In the genomic region with DNA sequence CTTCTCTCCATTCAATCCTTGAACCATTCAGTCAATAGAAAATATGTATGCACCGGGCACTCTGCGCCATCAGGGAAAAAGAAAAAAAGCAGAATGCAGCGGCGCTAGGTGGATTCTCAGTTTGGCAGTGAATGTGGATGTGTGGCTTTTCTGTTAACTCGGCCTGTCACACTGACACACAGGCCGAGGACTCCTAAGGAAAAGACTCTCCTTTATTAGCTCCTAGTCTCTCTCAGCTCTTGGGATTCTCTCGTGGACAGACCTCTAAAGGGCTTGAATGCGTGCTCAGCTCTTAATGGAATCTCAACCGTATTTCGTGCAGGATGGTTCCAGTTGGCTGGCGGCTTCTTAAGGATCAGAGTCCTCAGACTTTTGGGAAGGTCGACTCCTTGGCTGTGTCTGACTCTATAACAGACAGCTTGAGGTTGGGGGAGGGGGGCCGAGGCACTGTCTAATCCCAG, we compare ENCODE assay signal across 8 mouse cellular contexts. TPM values are rescaled to one million over a fixed set of nuclear protein-coding genes. Genes with fewer than 3 reads are reported as not detected.
DNase-seq lines count a peak whose midpoint lies in the region; ATAC-seq and TF ChIP-seq lines count a peak whose summit lies in the region.

No protein-coding gene starts in this region.

- intact Hi-C loops in left cerebral cortex, adult 2 months (cut with DNase I), result loop anchor here (1.0 to 2.0 kb wide), 3 partner anchors 49 to 340 kb away; a partner anchor contains a TSS

- peak overlapping the region; percentile 99 for H3K27ac ChIP-seq in left cerebral cortex, adult 2 months
- H3K27ac ChIP-seq in hindbrain, embryonic 14.5 days, result peak overlapping the region; percentile 95
- peak overlapping the region; percentile 97 for H3K27ac ChIP-seq in limb, embryonic 15.5 days
- peak overlapping the region; percentile 82 for H3K27ac ChIP-seq in stomach, embryonic 16.5 days (ENCODE audit: low read length)

- no peaks in the 10 kb centered on the region for H3K9me3 ChIP-seq in hindbrain, embryonic 14.5 days (ENCODE audit: control insufficient read depth, low read length)
- H3K9me3 ChIP-seq in limb, embryonic 15.5 days, result no peaks in the 10 kb centered on the region
- no peaks in the 10 kb centered on the region for H3K9me3 ChIP-seq in stomach, embryonic 16.5 days (replicated peaks; ENCODE audit: control insufficient read depth, low read length)

- H3K4me3 ChIP-seq in left cerebral cortex, adult 2 months, result peak overlapping the region; percentile 61
- H3K4me3 ChIP-seq in hindbrain, embryonic 14.5 days (replicated peaks; ENCODE audit: low read length), result peak overlapping the region; percentile 78
- H3K4me3 ChIP-seq in limb, embryonic 15.5 days, result peak overlapping the region; percentile 85
- peak overlapping the region; percentile 81 for H3K4me3 ChIP-seq in stomach, embryonic 16.5 days (replicated peaks; ENCODE audit: low read length)

- peak overlapping the region; percentile 91 for H3K4me2 ChIP-seq in hindbrain, embryonic 14.5 days (replicated peaks)
- peak overlapping the region; percentile 71 for H3K4me2 ChIP-seq in limb, embryonic 15.5 days
- peak overlapping the region; percentile 64 for H3K4me2 ChIP-seq in stomach, embryonic 16.5 days (ENCODE audit: low read depth, low read length)

- peak overlapping the region; percentile 96 for H3K9ac ChIP-seq in hindbrain, embryonic 14.5 days
- peak overlapping the region; percentile 98 for H3K9ac ChIP-seq in limb, embryonic 15.5 days
- H3K9ac ChIP-seq in stomach, embryonic 16.5 days (ENCODE audit: low read length), result peak overlapping the region; percentile 93

- no peak for TF ChIP-seq CTCF in left cerebral cortex, adult 2 months (IDR thresholded peaks at IDR 0.05)

- no peak for ATAC-seq in hindbrain, embryonic 14.5 days (ENCODE audit: low FRiP score)
- ATAC-seq in limb, embryonic 15.5 days (ENCODE audit: insufficient number of reproducible peaks, low FRiP score, low TSS enrichment, low read depth), result no peak
- ATAC-seq in stomach, embryonic 16.5 days (ENCODE audit: insufficient read depth, low FRiP score), result no peak

- H3K4me1 ChIP-seq in hindbrain, embryonic 14.5 days (replicated peaks; ENCODE audit: control insufficient read depth, insufficient read depth, low read length), result peaks cover 33% of the 10 kb centered on the region
- peaks cover 34% of the 10 kb centered on the region for H3K4me1 ChIP-seq in limb, embryonic 15.5 days
- peaks cover 19% of the 10 kb centered on the region for H3K4me1 ChIP-seq in stomach, embryonic 16.5 days (ENCODE audit: control insufficient read depth, insufficient read depth, low read length)

- peak in 1 of 2 experiments; percentile 26 for DNase-seq in left cerebral cortex, adult 2 months (ENCODE audit: extremely low spot score in 1 of 2, low spot score in 2 of 2)
- no peak for DNase-seq in left cerebral cortex, adult 8-10 months (ENCODE audit: low spot score in 2 of 2)
- DNase-seq in R1 (ENCODE audit: low read depth, low spot score), result peak; percentile 21
- peak; percentile 34 for DNase-seq in embryo, embryonic 11 days
- DNase-seq in hindbrain, embryonic 14.5 days (ENCODE audit: low spot score), result peak; percentile 47
- DNase-seq in ovary, postnatal 10 days (ENCODE audit: low spot score), result no peak

- 3% methylated on average over 13 of the region's 13 CpGs for WGBS in hindbrain, embryonic 14.5 days
- WGBS in limb, embryonic 15.5 days, result 9% methylated on average over 13 of the region's 13 CpGs
- 12% methylated on average over 13 of the region's 13 CpGs for WGBS in stomach, embryonic 16.5 days

- H3K27me3 ChIP-seq in hindbrain, embryonic 14.5 days (ENCODE audit: control insufficient read depth, insufficient read depth, low read length), result no peaks in the 10 kb centered on the region
- no peaks in the 10 kb centered on the region for H3K27me3 ChIP-seq in limb, embryonic 15.5 days
- no peaks in the 10 kb centered on the region for H3K27me3 ChIP-seq in stomach, embryonic 16.5 days (ENCODE audit: control insufficient read depth, insufficient read depth, low read length)

- peaks cover 28% of the 10 kb centered on the region for H3K36me3 ChIP-seq in hindbrain, embryonic 14.5 days (replicated peaks; ENCODE audit: control insufficient read depth, insufficient read depth)
- H3K36me3 ChIP-seq in limb, embryonic 15.5 days, result peaks cover 23% of the 10 kb centered on the region
- 0 out of 2 replicates have a peak, but pooled peaks cover 6% of the 10 kb centered on the region for H3K36me3 ChIP-seq in stomach, embryonic 16.5 days (ENCODE audit: control insufficient read depth, insufficient read depth, low read length)

RNA-seq across cellular contexts. Expression of a gene that starts 0.6 kb away (rescaled TPM):
- 100 to 1,000 TPM; 535 to 559 TPM for total RNA-seq in left cerebral cortex, adult 2 months (2021)
- 100 to 1,000 TPM; 543 to 583 (median 554) TPM for total RNA-seq in left cerebral cortex, adult 8-10 months (2022)
- 971 and 973 TPM in 2 replicates for polyA plus RNA-seq in hindbrain, embryonic 14.5 days (2014; fragmentation: Nextera tagmentation; extraction: Ambion mirVana)
- polyA plus RNA-seq in limb, embryonic 15.5 days (2015; fragmentation: Nextera tagmentation; extraction: Ambion mirVana), result 460 and 537 TPM in 2 replicates
- polyA plus RNA-seq in stomach, embryonic 16.5 days (2015; fragmentation: Nextera tagmentation; extraction: Ambion mirVana), result 398 and 461 TPM in 2 replicates

RNA-seq across cellular contexts. Expression of a gene that starts 59.7 kb away (rescaled TPM):
- total RNA-seq in left cerebral cortex, adult 2 months (2021), result 10 to 100 TPM; 45.7 to 48.0 TPM
- total RNA-seq in left cerebral cortex, adult 8-10 months (2022), result 10 to 100 TPM; 45.8 to 54.7 (median 48.7) TPM
- 14.4 and 14.8 TPM in 2 replicates for polyA plus RNA-seq in hindbrain, embryonic 14.5 days (2014; fragmentation: Nextera tagmentation; extraction: Ambion mirVana)
- polyA plus RNA-seq in limb, embryonic 15.5 days (2015; fragmentation: Nextera tagmentation; extraction: Ambion mirVana), result 5.4 and 6.1 TPM in 2 replicates
- polyA plus RNA-seq in stomach, embryonic 16.5 days (2015; fragmentation: Nextera tagmentation; extraction: Ambion mirVana), result 4.0 and 6.0 TPM in 2 replicates

Comparison
In these comparisons a context has a peak if more than half of its experiments do, and no peak if none do; other contexts are left out.
1. DNase-seq: peak in R1 (single experiment), embryo, embryonic 11 days (single experiment) and hindbrain, embryonic 14.5 days (single experiment); none in left cerebral cortex, adult 8-10 months (0 of 2) and ovary, postnatal 10 days (single experiment).
2. Peak in every context shown above with its lines, with median percentiles within 50 percentile points of each other: H3K27ac ChIP-seq, H3K4me3 ChIP-seq, H3K4me2 ChIP-seq and H3K9ac ChIP-seq.